In the genomic region with DNA sequence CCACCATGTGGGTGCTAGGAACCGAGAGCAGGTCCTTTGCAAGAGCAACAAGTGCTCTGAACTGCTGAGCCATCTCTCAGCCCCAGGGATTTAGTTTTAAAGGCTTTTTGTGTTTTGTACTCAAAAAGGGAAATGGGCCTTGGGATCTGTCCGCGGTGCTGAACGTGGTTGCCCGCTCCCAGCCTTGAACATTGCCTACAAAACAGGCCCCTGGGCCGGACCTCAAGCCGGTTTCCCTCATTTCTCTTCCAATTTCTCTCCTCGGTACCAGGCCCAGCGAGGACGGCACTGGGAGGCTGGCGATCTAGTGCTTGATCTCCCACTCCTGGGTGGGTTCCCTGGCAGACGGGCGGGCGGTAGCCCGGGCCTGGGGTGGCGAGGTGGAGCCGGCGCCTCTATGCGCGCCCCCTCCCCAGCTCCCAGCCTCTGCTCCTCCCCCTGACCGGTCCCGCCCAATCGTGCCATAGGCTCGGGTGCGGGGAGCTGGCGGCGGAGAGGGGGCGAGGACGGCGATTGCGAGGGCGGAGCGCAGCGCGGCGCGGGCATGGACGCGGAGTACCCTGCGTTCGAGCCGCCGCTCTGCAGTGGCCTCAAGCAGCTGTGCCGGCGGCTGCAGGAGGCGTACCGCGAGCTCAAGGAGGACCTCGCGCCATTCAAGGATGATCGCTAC, we compare ENCODE assay signal across 7 mouse cellular contexts. TPM values are rescaled to one million over a fixed set of nuclear protein-coding genes. Genes with fewer than 3 reads are reported as not detected.
DNase-seq lines count a peak whose midpoint lies in the region; ATAC-seq and TF ChIP-seq lines count a peak whose summit lies in the region.
"Not testable (repeated sequence)": the region's sequence is repeated elsewhere in the genome, so short reads cannot be mapped to it uniquely, and the experiment has no call there.

Gene Tmem181a, plus strand, starts transcription at position 461 of the 670 bp plus-strand sequence.

- TF ChIP-seq POLR2A in bone marrow macrophage, adult 2 months (IDR thresholded peaks at IDR 0.05; ENCODE audit: borderline replicate concordance, low read depth, low read length), result not testable (repeated sequence)

- peak within 1 kb of the TSS; percentile 38; the same call in 1 of the 2 replicates for H3K4me2 ChIP-seq in forebrain, embryonic 11.5 days (ENCODE audit: low read depth, low read length, severe bottlenecking)
- H3K4me2 ChIP-seq in heart, embryonic 16.5 days (ENCODE audit: low read depth, low read length); intestine, embryonic 16.5 days (ENCODE audit: low read depth, low read length): not testable (repeated sequence)
- H3K4me2 ChIP-seq in lung, embryonic 15.5 days, result peak within 1 kb of the TSS; percentile 40
- peak within 1 kb of the TSS; percentile 51 for H3K4me2 ChIP-seq in neural tube, embryonic 13.5 days

- H3K9me3 ChIP-seq in forebrain, embryonic 11.5 days (ENCODE audit: control insufficient read depth, low read length); heart, embryonic 16.5 days (replicated peaks; ENCODE audit: control insufficient read depth, low read length); intestine, embryonic 16.5 days (ENCODE audit: control insufficient read depth, low read length); lung, embryonic 15.5 days; neural tube, embryonic 13.5 days: not testable (repeated sequence)

- H3K36me3 ChIP-seq in forebrain, embryonic 11.5 days (ENCODE audit: control insufficient read depth, insufficient read depth, low read length); heart, embryonic 16.5 days (ENCODE audit: control insufficient read depth, insufficient read depth); intestine, embryonic 16.5 days (ENCODE audit: control insufficient read depth, insufficient read depth, low read length); lung, embryonic 15.5 days; neural tube, embryonic 13.5 days: not testable (repeated sequence)

- not testable (repeated sequence) for H3K4me1 ChIP-seq in bone marrow macrophage, adult 2 months (ENCODE audit: control insufficient read depth, insufficient read depth, low read length); forebrain, embryonic 11.5 days (replicated peaks; ENCODE audit: control insufficient read depth, insufficient read depth, low read length); heart, embryonic 16.5 days (ENCODE audit: control insufficient read depth, insufficient read depth, low read length); intestine, embryonic 16.5 days (ENCODE audit: control insufficient read depth, insufficient read depth, low read length); lung, embryonic 15.5 days; neural tube, embryonic 13.5 days (replicated peaks)

- peak; percentile 71 for ATAC-seq in forebrain, embryonic 11.5 days (replicated peaks; ENCODE audit: low FRiP score)
- ATAC-seq in heart, embryonic 16.5 days (replicated peaks; ENCODE audit: extremely low read depth, insufficient read depth, low FRiP score), result not testable (repeated sequence)
- ATAC-seq in intestine, embryonic 16.5 days, result peak; percentile 74
- ATAC-seq in lung, embryonic 15.5 days (ENCODE audit: borderline replicate concordance, extremely low read depth, low FRiP score, low TSS enrichment), result peak; percentile 36
- ATAC-seq in neural tube, embryonic 13.5 days (ENCODE audit: low read depth), result peak; percentile 84

- 0% methylated on average over 7 of the region's 51 CpGs for WGBS in forebrain, embryonic 11.5 days
- 0% methylated on average over 14 of the region's 51 CpGs for WGBS in heart, embryonic 16.5 days
- WGBS in intestine, embryonic 16.5 days, result 0% methylated on average over 18 of the region's 51 CpGs
- WGBS in lung, embryonic 15.5 days, result no CpG with 5 or more reads among the region's 51 CpGs
- WGBS in neural tube, embryonic 13.5 days, result 5% methylated on average over 4 of the region's 51 CpGs

- H3K27me3 ChIP-seq in forebrain, embryonic 11.5 days (ENCODE audit: control insufficient read depth, insufficient read depth, low read length); heart, embryonic 16.5 days (ENCODE audit: control insufficient read depth, insufficient read depth, low read length); intestine, embryonic 16.5 days (replicated peaks; ENCODE audit: control insufficient read depth, insufficient read depth, low read length); lung, embryonic 15.5 days; neural tube, embryonic 13.5 days: not testable (repeated sequence)

- DNase-seq in forebrain, embryonic 11.5 days (ENCODE audit: low spot score); left cerebral cortex, adult 8-10 months (ENCODE audit: low spot score in 2 of 2): not testable (repeated sequence)

- not testable (repeated sequence) for TF ChIP-seq CTCF in bone marrow macrophage, adult 2 months (IDR thresholded peaks at IDR 0.05; ENCODE audit: low read depth, low read length)

- H3K27ac ChIP-seq in bone marrow macrophage, adult 2 months (ENCODE audit: insufficient read depth, low read depth, low read length); forebrain, embryonic 11.5 days (ENCODE audit: low read depth, low read length); heart, embryonic 16.5 days (ENCODE audit: low read length); intestine, embryonic 16.5 days (ENCODE audit: low read length); lung, embryonic 15.5 days; neural tube, embryonic 13.5 days (replicated peaks): not testable (repeated sequence)

- H3K4me3 ChIP-seq in bone marrow macrophage, adult 2 months (ENCODE audit: insufficient read depth, low read length); forebrain, embryonic 11.5 days (ENCODE audit: low read depth, low read length); heart, embryonic 16.5 days (ENCODE audit: low read length); intestine, embryonic 16.5 days (ENCODE audit: low read length); lung, embryonic 15.5 days: not testable (repeated sequence)
- H3K4me3 ChIP-seq in neural tube, embryonic 13.5 days, result peak within 1 kb of the TSS; percentile 38

- not testable (repeated sequence) for H3K9ac ChIP-seq in forebrain, embryonic 11.5 days (ENCODE audit: low read length); heart, embryonic 16.5 days (ENCODE audit: low read length); intestine, embryonic 16.5 days (ENCODE audit: low read depth, low read length); lung, embryonic 15.5 days
- peak within 1 kb of the TSS; percentile 58 for H3K9ac ChIP-seq in neural tube, embryonic 13.5 days

RNA-seq across cellular contexts. Expression of gene Tmem181a, which starts in this region (rescaled TPM):
- polyA plus RNA-seq in bone marrow macrophage, adult 2 months (2012; ENCODE audit: insufficient read depth, insufficient read length, missing spikeins), result 17.7 and 20.8 TPM in 2 replicates
- polyA plus RNA-seq in forebrain, embryonic 11.5 days (2014; fragmentation: Nextera tagmentation; extraction: Ambion mirVana), result 23.1 and 27.5 TPM in 2 replicates
- 14.9 TPM in 2 replicates for polyA plus RNA-seq in heart, embryonic 16.5 days (2015; fragmentation: Nextera tagmentation; extraction: Ambion mirVana)
- 20.7 and 22.1 TPM in 2 replicates for polyA plus RNA-seq in intestine, embryonic 16.5 days (2015; fragmentation: Nextera tagmentation; extraction: Ambion mirVana)
- 10 to 100 TPM; 54.5 to 65.5 (median 55.5) TPM for total RNA-seq in left cerebral cortex, adult 8-10 months (2022)
- polyA plus RNA-seq in lung, embryonic 15.5 days (2015; fragmentation: Nextera tagmentation; extraction: Ambion mirVana), result 18.9 and 20.3 TPM in 2 replicates
- polyA plus RNA-seq in neural tube, embryonic 13.5 days (2015; fragmentation: Nextera tagmentation; extraction: Ambion mirVana), result 35.8 and 38.5 TPM in 2 replicates
